Mouse (Mus musculus): ENCODE measurements around the gene Cox6b2. TPM values are rescaled to one million over a fixed set of nuclear protein-coding genes. Genes with fewer than 3 reads are reported as not detected.

Gene Cox6b2
- polyA plus RNA-seq, 1 experiment: 319 TPM

DNA sequence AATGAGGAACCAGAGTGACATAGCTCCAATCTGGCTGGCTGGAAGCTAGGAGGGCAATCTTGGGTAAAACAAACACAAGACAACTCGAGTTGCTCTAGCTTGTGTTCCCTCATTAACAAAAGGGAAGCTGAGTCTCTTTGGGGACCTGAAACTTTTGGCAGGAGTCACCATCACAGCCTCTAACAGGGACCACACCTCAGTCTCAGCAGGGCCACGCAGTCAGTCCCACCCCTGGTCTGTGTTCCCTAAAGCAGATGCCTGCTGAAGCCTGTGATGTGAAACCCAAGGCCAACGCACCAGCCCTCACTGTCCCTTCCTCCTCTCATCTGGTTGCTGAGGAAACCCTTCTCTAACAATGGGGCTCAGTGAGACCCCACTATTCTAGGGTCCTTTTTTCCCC, 29.2 kb upstream of the Cox6b2 start:
- TF ChIP-seq CTCF (IDR thresholded peaks at IDR 0.05; ENCODE audit: low read depth, low read length): no peak
- TF ChIP-seq POLR2A (IDR thresholded peaks at IDR 0.05; ENCODE audit: insufficient read depth, low read length): no peak
- TF ChIP-seq EP300 (IDR thresholded peaks at IDR 0.05; ENCODE audit: insufficient read depth, low read depth, low read length): no peak
- no peaks in the 10 kb centered on the region for H3K36me3 ChIP-seq (ENCODE audit: control insufficient read depth, insufficient read depth, low read length, poor library complexity, severe bottlenecking)
- no peaks in the 10 kb centered on the region for H3K27me3 ChIP-seq (ENCODE audit: control insufficient read depth, insufficient read depth, low read length, poor library complexity, severe bottlenecking)
- no peaks in the 10 kb centered on the region for H3K4me1 ChIP-seq (ENCODE audit: control insufficient read depth, insufficient read depth, low read length)
- H3K27ac ChIP-seq (ENCODE audit: insufficient read depth, low read length): no peak overlapping the region
- H3K4me3 ChIP-seq (ENCODE audit: low read depth, low read length): no peak overlapping the region
- no peak overlapping the region for H3K9ac ChIP-seq (ENCODE audit: low read depth, poor library complexity, severe bottlenecking)
- no peaks in the 10 kb centered on the region for H3K9me3 ChIP-seq (replicated peaks; ENCODE audit: control insufficient read depth, insufficient read depth, low read length, poor library complexity, severe bottlenecking)

DNA sequence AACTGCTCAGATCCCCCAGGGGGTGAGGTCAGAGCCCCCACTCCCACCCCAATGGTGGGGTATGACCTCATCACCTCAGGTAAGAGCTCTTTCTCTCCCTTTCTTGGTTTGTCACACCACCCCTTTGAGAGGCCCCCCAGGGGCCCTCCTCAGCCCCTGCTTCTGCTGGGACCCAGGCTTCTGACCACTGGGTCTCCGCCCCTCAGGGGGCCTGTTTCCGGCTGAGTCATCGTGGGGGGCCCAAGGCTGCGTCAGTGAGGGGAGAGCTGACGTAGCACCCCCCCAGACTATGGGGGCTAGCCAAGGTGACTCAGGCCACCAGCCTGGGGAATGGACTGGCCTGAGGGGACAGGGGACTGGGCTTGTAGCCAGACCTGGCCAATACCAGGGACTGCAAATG, 27.0 kb upstream of the Cox6b2 start:
- Histone ChIP-seq H3K36me3 (ENCODE audit: control insufficient read depth, insufficient read depth, low read length, poor library complexity, severe bottlenecking) (no peaks in the 10 kb centered on the region), H3K4me3 (ENCODE audit: low read depth, low read length) (no peak overlapping the region), H3K4me1 (ENCODE audit: control insufficient read depth, insufficient read depth, low read length) (no peaks in the 10 kb centered on the region), H3K9me3 (replicated peaks; ENCODE audit: control insufficient read depth, insufficient read depth, low read length, poor library complexity, severe bottlenecking) (no peaks in the 10 kb centered on the region), H3K9ac (ENCODE audit: low read depth, poor library complexity, severe bottlenecking) (no peak overlapping the region), H3K27ac (ENCODE audit: insufficient read depth, low read length) (no peak overlapping the region), H3K27me3 (ENCODE audit: control insufficient read depth, insufficient read depth, low read length, poor library complexity, severe bottlenecking) (no peaks in the 10 kb centered on the region)
- TF ChIP-seq CTCF (IDR thresholded peaks at IDR 0.05; ENCODE audit: low read depth, low read length) (no peak), POLR2A (IDR thresholded peaks at IDR 0.05; ENCODE audit: insufficient read depth, low read length) (no peak)

GRCm38 (mm10) chr7:4777851-4778637, 25.1 kb upstream of the Cox6b2 start:
- Histone ChIP-seq H3K4me1 (ENCODE audit: control insufficient read depth, insufficient read depth, low read length) (no peaks in the 10 kb centered on the region), H3K27me3 (ENCODE audit: control insufficient read depth, insufficient read depth, low read length, poor library complexity, severe bottlenecking) (no peaks in the 10 kb centered on the region), H3K4me3 (ENCODE audit: low read depth, low read length) (no peak overlapping the region), H3K9me3 (replicated peaks; ENCODE audit: control insufficient read depth, insufficient read depth, low read length, poor library complexity, severe bottlenecking) (no peaks in the 10 kb centered on the region), H3K36me3 (ENCODE audit: control insufficient read depth, insufficient read depth, low read length, poor library complexity, severe bottlenecking) (no peaks in the 10 kb centered on the region), H3K27ac (ENCODE audit: insufficient read depth, low read length) (no peak overlapping the region), H3K9ac (ENCODE audit: low read depth, poor library complexity, severe bottlenecking) (no peak overlapping the region)
- no peak for TF ChIP-seq EP300 (IDR thresholded peaks at IDR 0.05; ENCODE audit: insufficient read depth, low read depth, low read length)
- TF ChIP-seq CTCF (IDR thresholded peaks at IDR 0.05; ENCODE audit: low read depth, low read length): no peak
- no peak for TF ChIP-seq POLR2A (IDR thresholded peaks at IDR 0.05; ENCODE audit: insufficient read depth, low read length)

DNA sequence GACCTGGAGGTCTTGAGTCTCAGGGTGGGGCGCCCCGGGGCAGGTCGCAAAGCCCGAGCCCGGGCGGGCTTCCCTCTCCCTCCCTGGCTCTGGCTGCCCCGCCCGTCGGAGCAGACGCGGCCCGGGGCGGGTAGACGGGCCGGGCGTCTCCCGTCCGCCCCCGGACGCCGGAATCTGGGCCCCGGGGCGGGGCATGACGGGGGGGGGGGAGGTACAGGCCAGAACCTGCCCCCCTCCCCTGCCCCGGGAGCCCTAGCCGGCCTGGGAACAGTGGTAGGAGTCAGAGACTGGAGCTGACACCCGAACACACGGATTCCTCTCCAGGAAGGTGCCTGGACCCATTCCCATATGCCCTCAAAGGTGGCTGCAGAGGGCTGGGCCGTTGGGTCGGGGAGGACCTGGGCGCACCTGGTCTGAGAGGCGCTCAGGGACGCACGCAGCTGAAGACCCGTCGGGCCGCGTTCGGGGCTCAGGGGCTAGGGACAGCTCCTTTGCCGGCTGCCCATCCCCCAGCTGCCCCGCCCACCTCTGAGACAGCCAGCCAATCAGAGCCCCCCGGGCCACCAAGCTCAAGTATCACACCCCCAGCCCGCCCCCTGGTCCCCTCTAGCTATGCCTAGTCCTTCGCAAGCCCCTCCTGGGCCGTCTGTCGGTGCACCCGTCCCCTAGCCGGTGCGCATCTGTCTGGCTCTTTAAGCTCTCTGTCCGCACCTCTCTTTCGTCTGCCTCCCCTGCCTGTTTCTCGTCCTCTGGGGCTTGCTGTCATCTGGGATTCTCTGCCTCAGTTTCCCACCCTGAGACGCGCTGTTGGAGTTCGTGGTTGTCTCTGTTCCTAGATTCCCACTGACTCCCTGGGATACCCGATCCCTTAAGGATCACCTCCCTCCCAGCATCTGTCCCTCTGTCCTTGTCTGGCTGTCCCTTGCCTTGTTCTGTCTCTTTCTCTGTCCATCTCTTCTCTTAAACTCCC, 24.3 kb upstream of the Cox6b2 start:
- Histone ChIP-seq H3K27me3 (ENCODE audit: control insufficient read depth, insufficient read depth, low read length, poor library complexity, severe bottlenecking) (no peaks in the 10 kb centered on the region), H3K9me3 (replicated peaks; ENCODE audit: control insufficient read depth, insufficient read depth, low read length, poor library complexity, severe bottlenecking) (no peaks in the 10 kb centered on the region), H3K4me3 (ENCODE audit: low read depth, low read length) (peak overlapping the region; percentile 66), H3K9ac (ENCODE audit: low read depth, poor library complexity, severe bottlenecking) (peak overlapping the region; percentile 41), H3K36me3 (ENCODE audit: control insufficient read depth, insufficient read depth, low read length, poor library complexity, severe bottlenecking) (no peaks in the 10 kb centered on the region), H3K27ac (ENCODE audit: insufficient read depth, low read length) (no peak overlapping the region), H3K4me1 (ENCODE audit: control insufficient read depth, insufficient read depth, low read length) (no peaks in the 10 kb centered on the region)
- TF ChIP-seq CTCF (IDR thresholded peaks at IDR 0.05; ENCODE audit: low read depth, low read length) (no peak), EP300 (IDR thresholded peaks at IDR 0.05; ENCODE audit: insufficient read depth, low read depth, low read length) (no peak), POLR2A (IDR thresholded peaks at IDR 0.05; ENCODE audit: insufficient read depth, low read length) (no peak)

DNA sequence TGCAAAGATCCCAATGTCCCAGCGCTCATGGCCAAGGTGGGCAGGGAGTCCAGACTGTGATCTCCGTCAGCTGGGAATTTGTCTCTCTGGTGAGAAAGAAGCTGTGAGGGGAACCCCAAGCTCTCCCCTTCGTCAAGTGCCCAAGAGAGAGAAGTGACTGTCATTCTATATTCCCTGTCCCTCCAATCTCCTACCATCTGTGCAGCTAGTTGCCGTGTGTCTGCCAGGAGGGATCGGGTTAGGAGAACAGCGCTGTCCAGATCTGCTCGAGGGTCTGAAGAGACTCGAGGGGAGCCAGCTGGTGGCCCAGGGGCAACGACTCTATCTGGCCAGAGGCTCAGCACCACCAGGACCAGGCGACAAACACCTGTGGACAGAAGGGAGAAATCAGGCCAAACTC, 23.2 kb upstream of the Cox6b2 start:
- Histone ChIP-seq H3K4me1 (ENCODE audit: control insufficient read depth, insufficient read depth, low read length) (no peaks in the 10 kb centered on the region), H3K27me3 (ENCODE audit: control insufficient read depth, insufficient read depth, low read length, poor library complexity, severe bottlenecking) (no peaks in the 10 kb centered on the region), H3K9ac (ENCODE audit: low read depth, poor library complexity, severe bottlenecking) (no peak overlapping the region), H3K9me3 (replicated peaks; ENCODE audit: control insufficient read depth, insufficient read depth, low read length, poor library complexity, severe bottlenecking) (no peaks in the 10 kb centered on the region), H3K27ac (ENCODE audit: insufficient read depth, low read length) (no peak overlapping the region), H3K36me3 (ENCODE audit: control insufficient read depth, insufficient read depth, low read length, poor library complexity, severe bottlenecking) (no peaks in the 10 kb centered on the region), H3K4me3 (ENCODE audit: low read depth, low read length) (no peak overlapping the region)
- no peak for TF ChIP-seq CTCF (IDR thresholded peaks at IDR 0.05; ENCODE audit: low read depth, low read length)
- TF ChIP-seq POLR2A (IDR thresholded peaks at IDR 0.05; ENCODE audit: insufficient read depth, low read length): no peak
- no peak for TF ChIP-seq EP300 (IDR thresholded peaks at IDR 0.05; ENCODE audit: insufficient read depth, low read depth, low read length)

Data from ES-Bruce4 (cell line).